Mouse (Mus musculus) E14TG2a.4 (cell line): ENCODE data around the gene Shf.

Experiments used
- CTCF ChIP-seq: conservative IDR thresholded peaks from 2 replicates; pipeline ENCODE4 v1.5.1; 2014; ENCODE audit warnings: low read length
- NANOG ChIP-seq: IDR thresholded peaks from 2 replicates; pipeline ENCODE4 v1.6.1; 2014; ENCODE audit warnings: borderline replicate concordance, low read length, mixed read lengths
- POU5F1 ChIP-seq: IDR thresholded peaks from 2 replicates; pipeline ENCODE4 v1.6.1; 2014; ENCODE audit warnings: low read length, borderline replicate concordance

DNA sequence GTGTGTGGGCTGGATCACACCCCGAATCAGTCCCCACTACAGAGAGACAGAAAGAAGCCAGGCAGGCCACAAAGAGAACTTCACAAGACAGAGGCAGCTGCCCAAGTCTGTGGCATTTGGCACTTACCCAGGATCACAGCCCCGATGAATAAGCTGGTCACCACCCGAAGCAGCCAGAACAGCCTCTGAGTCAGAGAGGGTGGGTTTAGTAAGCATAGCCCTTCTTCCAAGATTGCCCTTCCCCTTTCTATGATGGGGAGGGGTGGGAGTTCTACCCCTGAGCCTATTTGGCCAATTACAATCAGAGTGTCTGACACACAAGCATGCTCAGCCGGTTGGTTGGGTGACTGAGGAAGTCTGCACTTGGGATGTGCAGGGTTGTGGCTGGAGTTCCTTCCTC, 62.8 kb downstream of the Shf start:
- TF ChIP-seq CTCF = no peak
- TF ChIP-seq NANOG = no peak
- TF ChIP-seq POU5F1 = no peak
